Mouse (Mus musculus): ENCODE data around the gene Tedc1. TPM values are rescaled to one million over a fixed set of nuclear protein-coding genes. Genes with fewer than 3 reads are reported as not detected.

The Tedc1 gene
- polyA plus RNA-seq, 1 experiment from 2014 or later = 36.0 TPM

GRCm38 (mm10) chr12:113142021-113142975, 13.9 kb upstream of the Tedc1 start:
- peaks cover 32% of the 10 kb centered on the region for H3K4me1 ChIP-seq (ENCODE audit: control insufficient read depth, insufficient read depth, low read length)
- H3K27ac ChIP-seq (ENCODE audit: low read depth, low read length) = peak overlapping the region; percentile 27; the same call in 1 of the 2 replicates
- 0 out of 2 replicates have a peak, but pooled peaks cover 6% of the 10 kb centered on the region for H3K27me3 ChIP-seq (ENCODE audit: control insufficient read depth, insufficient read depth, low read length)
- no peak for ATAC-seq (ENCODE audit: insufficient read depth, low FRiP score, low TSS enrichment)
- DNase-seq (ENCODE audit: low spot score) = peak; percentile 44
- peak overlapping the region; percentile 56 for H3K4me3 ChIP-seq (ENCODE audit: low read depth, low read length)
- 28% methylated on average over 15 of the region's 15 CpGs for WGBS
- peak overlapping the region; percentile 62 for H3K4me2 ChIP-seq (ENCODE audit: low read depth)
- H3K9me3 ChIP-seq (ENCODE audit: control insufficient read depth, low read length) = no peaks in the 10 kb centered on the region
- peaks cover 4% of the 10 kb centered on the region for H3K36me3 ChIP-seq (ENCODE audit: control insufficient read depth, insufficient read depth, low read length)
- H3K9ac ChIP-seq (ENCODE audit: low read length) = peak overlapping the region; percentile 63

GRCm38 (mm10) chr12:113143164-113143563, 13.1 kb upstream of the Tedc1 start:
- Histone ChIP-seq H3K27ac (ENCODE audit: low read depth, low read length) (no peak overlapping the region), H3K9ac (ENCODE audit: low read length) (peak overlapping the region; percentile 31; the same call in 1 of the 2 replicates)

GRCm38 (mm10) chr12:113144001-113144756, 12.0 kb upstream of the Tedc1 start:
- no peak for ATAC-seq (ENCODE audit: insufficient read depth, low FRiP score, low TSS enrichment)
- Histone ChIP-seq H3K27me3 (ENCODE audit: control insufficient read depth, insufficient read depth, low read length) (0 out of 2 replicates have a peak, but pooled peaks cover 10% of the 10 kb centered on the region), H3K4me2 (ENCODE audit: low read depth) (no peak overlapping the region), H3K4me1 (ENCODE audit: control insufficient read depth, insufficient read depth, low read length) (peaks cover 27% of the 10 kb centered on the region), H3K36me3 (ENCODE audit: control insufficient read depth, insufficient read depth, low read length) (peaks cover 2% of the 10 kb centered on the region; the same call in 1 of the 2 replicates), H3K27ac (ENCODE audit: low read depth, low read length) (no peak overlapping the region; the same call in 1 of the 2 replicates), H3K9me3 (ENCODE audit: control insufficient read depth, low read length) (no peaks in the 10 kb centered on the region), H3K9ac (ENCODE audit: low read length) (no peak overlapping the region), H3K4me3 (ENCODE audit: low read depth, low read length) (no peak overlapping the region)
- DNase-seq (ENCODE audit: low spot score) = peak; percentile 31
- 73% methylated on average over 20 of the region's 20 CpGs for WGBS

More at GRCm38 (mm10) chr12:113143164-113143563, 13.1 kb upstream of the Tedc1 start:
- DNase-seq (ENCODE audit: low spot score) = no peak
- H3K9me3 ChIP-seq (ENCODE audit: control insufficient read depth, low read length) = no peaks in the 10 kb centered on the region
- H3K36me3 ChIP-seq (ENCODE audit: control insufficient read depth, insufficient read depth, low read length) = peaks cover 2% of the 10 kb centered on the region; the same call in 1 of the 2 replicates
- no peak overlapping the region; the same call in 1 of the 2 replicates for H3K4me3 ChIP-seq (ENCODE audit: low read depth, low read length)
- 72% methylated on average over 7 of the region's 7 CpGs for WGBS
- H3K4me2 ChIP-seq (ENCODE audit: low read depth) = peak overlapping the region; percentile 62; the same call in 1 of the 2 replicates
- no peak for ATAC-seq (ENCODE audit: insufficient read depth, low FRiP score, low TSS enrichment)
- 0 out of 2 replicates have a peak, but pooled peaks cover 6% of the 10 kb centered on the region for H3K27me3 ChIP-seq (ENCODE audit: control insufficient read depth, insufficient read depth, low read length)
- H3K4me1 ChIP-seq (ENCODE audit: control insufficient read depth, insufficient read depth, low read length) = peaks cover 32% of the 10 kb centered on the region

GRCm38 (mm10) chr12:113144886-113145285, 11.3 kb upstream of the Tedc1 start:
- ATAC-seq (ENCODE audit: insufficient read depth, low FRiP score, low TSS enrichment) (no peak), DNase-seq (ENCODE audit: low spot score) (no peak)
- Histone ChIP-seq H3K9me3 (ENCODE audit: control insufficient read depth, low read length) (no peaks in the 10 kb centered on the region), H3K4me1 (ENCODE audit: control insufficient read depth, insufficient read depth, low read length) (peaks cover 23% of the 10 kb centered on the region), H3K36me3 (ENCODE audit: control insufficient read depth, insufficient read depth, low read length) (peaks cover 2% of the 10 kb centered on the region; the same call in 1 of the 2 replicates), H3K27ac (ENCODE audit: low read depth, low read length) (no peak overlapping the region), H3K4me2 (ENCODE audit: low read depth) (no peak overlapping the region), H3K9ac (ENCODE audit: low read length) (no peak overlapping the region), H3K27me3 (ENCODE audit: control insufficient read depth, insufficient read depth, low read length) (0 out of 2 replicates have a peak, but pooled peaks cover 10% of the 10 kb centered on the region), H3K4me3 (ENCODE audit: low read depth, low read length) (no peak overlapping the region)
- WGBS = 92% methylated on average over 16 of the region's 16 CpGs

DNA sequence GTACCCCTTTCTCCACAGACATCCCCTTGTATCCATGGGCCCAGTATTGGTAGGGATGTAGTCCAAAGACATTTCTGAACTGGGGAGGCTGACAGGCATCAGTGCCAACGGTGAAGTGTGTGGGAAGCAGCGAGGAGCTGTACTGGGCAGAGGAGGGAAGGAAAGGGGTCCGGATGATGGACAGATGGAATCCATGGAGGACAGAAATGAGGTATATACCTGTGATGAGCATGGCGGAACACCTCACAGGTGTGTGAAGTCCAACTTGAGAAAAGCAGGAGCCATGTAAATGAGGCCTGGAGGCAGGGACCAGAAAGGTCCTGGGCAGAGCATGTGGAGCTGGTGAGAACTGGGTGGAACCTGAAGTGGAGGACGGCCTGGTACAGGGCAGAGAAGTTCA, 10.6 kb upstream of the Tedc1 start:
- Histone ChIP-seq H3K36me3 (ENCODE audit: control insufficient read depth, insufficient read depth, low read length) (peaks cover 2% of the 10 kb centered on the region; the same call in 1 of the 2 replicates), H3K9me3 (ENCODE audit: control insufficient read depth, low read length) (no peaks in the 10 kb centered on the region), H3K4me3 (ENCODE audit: low read depth, low read length) (no peak overlapping the region), H3K27me3 (ENCODE audit: control insufficient read depth, insufficient read depth, low read length) (0 out of 2 replicates have a peak, but pooled peaks cover 10% of the 10 kb centered on the region), H3K27ac (ENCODE audit: low read depth, low read length) (no peak overlapping the region), H3K4me1 (ENCODE audit: control insufficient read depth, insufficient read depth, low read length) (peaks cover 23% of the 10 kb centered on the region), H3K4me2 (ENCODE audit: low read depth) (no peak overlapping the region), H3K9ac (ENCODE audit: low read length) (no peak overlapping the region)
- 92% methylated on average over 5 of the region's 5 CpGs for WGBS
- no peak for DNase-seq (ENCODE audit: low spot score)
- ATAC-seq (ENCODE audit: insufficient read depth, low FRiP score, low TSS enrichment) = no peak

DNA sequence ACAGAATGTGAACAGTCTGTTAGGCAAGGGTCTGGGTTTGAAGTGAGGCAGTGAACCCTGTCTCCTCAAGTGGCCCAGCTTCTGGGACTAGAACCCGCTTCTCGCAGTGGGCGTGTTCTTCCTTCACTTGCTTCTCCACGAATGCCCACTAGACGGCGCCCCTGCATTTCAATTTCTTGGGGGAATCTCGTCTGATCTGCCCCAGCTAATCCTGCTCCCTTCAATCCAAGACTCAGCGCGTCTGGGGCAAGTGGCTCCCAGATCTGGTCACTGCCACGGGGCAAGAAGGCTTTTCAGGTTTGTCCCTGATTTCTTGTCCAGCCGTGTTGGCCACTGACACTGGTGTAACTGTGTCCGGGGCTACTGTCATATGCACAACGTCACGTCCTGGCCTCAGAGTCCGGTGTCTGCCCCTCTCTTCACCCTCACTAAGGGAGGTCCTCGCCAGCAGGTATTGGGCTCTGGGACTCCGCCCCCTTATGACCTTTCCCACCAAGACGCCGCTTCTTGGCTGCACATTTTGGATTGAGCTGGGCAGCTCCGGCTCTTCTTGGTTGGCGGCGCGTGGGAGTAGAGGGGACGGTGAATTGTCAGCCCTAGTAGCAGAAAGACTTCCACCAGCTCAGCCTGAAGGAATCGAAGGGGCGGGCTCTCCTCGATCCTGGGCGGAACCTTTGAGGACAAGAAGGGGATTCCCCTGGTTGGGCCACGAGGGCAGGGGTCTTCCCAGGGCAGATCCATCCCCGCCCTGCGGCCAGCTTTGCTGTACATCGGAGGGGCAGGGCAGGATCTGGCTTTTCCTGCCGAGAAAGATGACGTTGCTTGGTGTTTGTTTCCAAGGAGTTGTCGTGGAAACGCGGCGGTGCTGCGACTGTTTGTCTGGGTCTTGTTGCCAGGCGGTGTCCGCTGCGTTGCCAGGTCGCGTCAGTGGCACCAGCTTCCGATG, 9.8 kb upstream of the Tedc1 start, which contains the start of gene Crip1:
Gene Crip1 (plus strand): TSS at position 205 of the 946 bp plus-strand sequence.
- H3K4me2 ChIP-seq (ENCODE audit: low read depth) = peak within 1 kb of the TSS; percentile 33
- H3K9me3 ChIP-seq (ENCODE audit: control insufficient read depth, low read length) = no peaks in the 10 kb centered on the region
- 10% methylated on average over 45 of the region's 45 CpGs for WGBS
- H3K4me1 ChIP-seq (ENCODE audit: control insufficient read depth, insufficient read depth, low read length) = peaks cover 22% of the 10 kb centered on the region
- ATAC-seq (ENCODE audit: insufficient read depth, low FRiP score, low TSS enrichment) = peak; percentile 21
- H3K27me3 ChIP-seq (ENCODE audit: control insufficient read depth, insufficient read depth, low read length) = peaks cover 10% of the 10 kb centered on the region; the same call in 1 of the 2 replicates
- H3K9ac ChIP-seq (ENCODE audit: low read length) = peak within 1 kb of the TSS; percentile 33; the same call in 1 of the 2 replicates
- H3K36me3 ChIP-seq (ENCODE audit: control insufficient read depth, insufficient read depth, low read length) = peaks cover 2% of the 10 kb centered on the region; the same call in 1 of the 2 replicates
- H3K27ac ChIP-seq (ENCODE audit: low read depth, low read length) = no peak within 1 kb of the TSS
- no peak within 1 kb of the TSS for H3K4me3 ChIP-seq (ENCODE audit: low read depth, low read length)
- DNase-seq (ENCODE audit: low spot score) = peak; percentile 85

GRCm38 (mm10) chr12:113147481-113147880, 8.7 kb upstream of the Tedc1 start:
- 83% methylated on average over 8 of the region's 8 CpGs for WGBS
- H3K36me3 ChIP-seq (ENCODE audit: control insufficient read depth, insufficient read depth, low read length) = peaks cover 2% of the 10 kb centered on the region; the same call in 1 of the 2 replicates
- ATAC-seq (ENCODE audit: insufficient read depth, low FRiP score, low TSS enrichment) (no peak), DNase-seq (ENCODE audit: low spot score) (no peak)
- no peak overlapping the region for H3K9ac ChIP-seq (ENCODE audit: low read length)
- H3K9me3 ChIP-seq (ENCODE audit: control insufficient read depth, low read length) = no peaks in the 10 kb centered on the region
- H3K4me3 ChIP-seq (ENCODE audit: low read depth, low read length) = no peak overlapping the region
- H3K4me1 ChIP-seq (ENCODE audit: control insufficient read depth, insufficient read depth, low read length) = peaks cover 18% of the 10 kb centered on the region
- H3K27ac ChIP-seq (ENCODE audit: low read depth, low read length) = no peak overlapping the region
- H3K27me3 ChIP-seq (ENCODE audit: control insufficient read depth, insufficient read depth, low read length) = peaks cover 14% of the 10 kb centered on the region
- no peak overlapping the region for H3K4me2 ChIP-seq (ENCODE audit: low read depth)
